Mouse (Mus musculus) thymus, postnatal 10 days (tissue): ENCODE results near the gene Fdxacb1.

ENCODE experiments used
- DNase-seq, 2 experiments: peaks; one replicate each; pipeline ENCODE4 v3.0.0; 2021; ENCODE audit warnings: low spot score in 2 of 2

Fdxacb1 gene

DNA sequence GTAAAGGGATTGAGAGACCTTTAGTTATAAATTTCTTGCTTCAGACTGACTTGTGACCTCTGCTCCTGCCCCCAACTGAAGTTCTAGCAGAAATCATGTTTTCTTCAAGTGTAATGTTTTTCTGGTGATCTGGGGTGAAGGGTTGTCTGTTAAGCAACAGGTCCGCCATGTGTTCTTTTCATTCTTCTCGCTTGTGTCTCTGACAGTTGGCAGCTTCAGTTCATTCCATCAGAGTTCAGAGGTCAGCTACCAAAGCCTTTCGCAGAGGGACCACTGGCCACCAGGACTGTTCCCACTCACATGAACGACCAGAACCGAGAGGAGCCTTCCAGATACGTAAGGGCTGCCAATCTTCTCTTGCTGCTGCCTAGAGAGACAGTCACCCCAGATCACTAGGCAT, 40.4 kb downstream of the Fdxacb1 start:
- no peak for DNase-seq

DNA sequence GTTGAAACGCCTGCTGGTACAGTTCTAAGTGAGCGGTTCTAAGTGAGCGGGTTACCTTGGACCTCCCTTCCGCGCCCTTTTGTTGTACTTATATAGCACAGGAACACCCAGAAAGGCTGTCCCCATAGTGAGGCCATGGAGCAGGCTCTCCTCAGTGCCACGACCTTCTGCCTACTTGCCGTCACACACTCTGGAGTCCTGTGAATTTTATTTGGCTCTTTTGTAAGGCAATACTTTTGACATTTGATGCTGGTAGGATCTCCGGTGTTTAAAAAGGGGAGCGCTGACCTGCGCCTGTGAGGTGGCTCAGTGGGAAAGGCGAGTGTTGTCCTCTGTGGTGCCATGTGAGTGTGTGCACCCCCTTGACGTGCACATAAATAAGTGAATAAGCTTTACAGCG, 41.1 kb downstream of the Fdxacb1 start:
- no peak for DNase-seq

DNA sequence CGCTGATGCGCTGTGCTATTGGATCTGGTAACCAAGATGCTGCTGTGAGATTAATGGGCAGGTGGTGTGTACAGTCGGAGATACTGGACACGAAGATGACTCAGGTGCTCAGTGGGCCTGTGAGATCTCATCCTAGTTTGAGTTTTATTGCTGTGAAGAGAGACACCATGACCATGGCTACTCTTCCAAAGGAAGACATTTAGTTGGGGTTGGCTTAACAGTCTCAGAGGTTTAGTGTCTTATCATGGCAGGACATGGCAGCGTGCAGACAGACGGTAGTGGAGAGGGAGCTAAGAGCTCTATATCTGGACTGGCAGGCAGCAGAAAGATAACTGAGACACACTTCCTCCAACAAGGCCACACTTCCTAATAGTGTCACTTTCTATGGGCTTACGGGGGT, 43.2 kb downstream of the Fdxacb1 start:
- no peak for DNase-seq

DNA sequence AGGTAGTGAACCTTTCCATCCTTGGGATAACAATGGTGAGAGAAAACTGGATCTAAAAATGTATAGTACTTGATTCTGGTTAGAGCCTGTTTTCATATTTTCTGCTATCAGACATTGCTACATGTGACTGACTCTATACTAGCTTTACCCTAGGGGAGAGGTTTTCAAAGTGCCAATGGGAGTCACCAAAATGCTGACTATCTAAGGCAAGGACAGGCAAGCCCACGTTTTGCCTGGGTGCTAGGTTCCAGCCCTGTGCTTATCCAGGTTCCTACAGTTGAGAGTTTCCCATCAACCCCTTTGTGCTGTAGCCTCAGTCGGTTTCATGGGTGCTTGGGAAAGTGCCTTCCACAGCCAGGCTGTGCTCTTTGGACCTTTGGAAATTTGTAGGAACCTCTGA, 43.7 kb downstream of the Fdxacb1 start:
- DNase-seq, result no peak

DNA sequence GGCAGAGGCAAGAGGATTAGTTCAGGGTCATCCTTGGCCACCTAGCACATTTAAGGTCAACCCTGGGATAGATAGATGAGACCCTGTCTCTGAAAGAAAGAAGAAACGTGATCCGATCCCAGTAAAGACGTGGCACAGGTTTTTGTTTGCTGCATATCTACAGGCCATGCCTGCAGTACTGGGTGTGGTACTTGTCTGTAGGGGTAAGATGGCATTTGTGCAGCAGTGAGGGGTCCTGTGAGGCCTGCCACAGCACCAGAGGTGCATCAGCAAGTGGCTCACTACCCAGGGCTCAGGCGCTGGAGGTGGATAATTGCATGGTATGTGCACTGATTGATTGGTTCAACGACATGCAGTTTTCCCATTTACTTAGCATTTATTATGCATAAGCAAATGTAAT, 45.8 kb downstream of the Fdxacb1 start:
- no peak for DNase-seq

DNA sequence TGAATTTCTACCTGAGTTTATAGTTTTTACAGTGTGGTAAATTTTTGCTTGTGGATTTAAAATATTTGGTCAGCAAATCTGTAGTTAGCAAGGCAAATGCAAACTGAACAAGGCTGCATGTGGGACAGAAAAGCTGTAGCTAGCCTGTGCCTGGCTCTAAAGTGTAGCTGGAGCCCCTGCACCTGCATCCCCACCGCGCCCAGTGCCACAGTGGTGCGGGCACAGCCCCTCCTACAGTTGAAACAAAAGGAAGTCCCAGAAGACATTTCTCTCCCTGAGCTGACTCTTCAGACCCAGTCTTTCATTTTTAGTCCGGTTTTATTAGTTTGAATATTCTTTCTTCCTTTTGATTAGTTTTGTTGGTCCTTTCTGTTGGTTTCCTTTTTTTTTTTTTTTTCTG, 47.6 kb downstream of the Fdxacb1 start:
- DNase-seq, result peak; percentile 68 to 71

DNA sequence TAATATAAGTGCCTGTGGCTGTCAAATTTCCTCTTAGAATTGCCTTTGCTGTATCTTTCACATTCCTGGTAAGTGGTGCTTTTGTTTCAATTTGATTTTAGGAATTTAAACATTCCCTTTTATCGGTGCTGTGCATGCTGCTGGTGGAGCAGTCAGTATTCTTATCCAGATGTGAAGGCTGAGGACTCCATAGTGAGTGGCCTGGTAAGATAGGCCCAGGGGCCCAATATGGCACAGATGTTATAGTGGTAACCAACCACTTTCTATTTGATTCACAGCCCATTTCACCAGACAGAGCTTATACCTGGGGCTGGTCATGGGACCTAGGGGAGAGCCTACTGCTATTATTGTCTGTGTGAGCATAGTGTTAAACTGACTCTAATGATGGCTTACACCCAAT, 48.5 kb downstream of the Fdxacb1 start:
- no peak for DNase-seq

DNA sequence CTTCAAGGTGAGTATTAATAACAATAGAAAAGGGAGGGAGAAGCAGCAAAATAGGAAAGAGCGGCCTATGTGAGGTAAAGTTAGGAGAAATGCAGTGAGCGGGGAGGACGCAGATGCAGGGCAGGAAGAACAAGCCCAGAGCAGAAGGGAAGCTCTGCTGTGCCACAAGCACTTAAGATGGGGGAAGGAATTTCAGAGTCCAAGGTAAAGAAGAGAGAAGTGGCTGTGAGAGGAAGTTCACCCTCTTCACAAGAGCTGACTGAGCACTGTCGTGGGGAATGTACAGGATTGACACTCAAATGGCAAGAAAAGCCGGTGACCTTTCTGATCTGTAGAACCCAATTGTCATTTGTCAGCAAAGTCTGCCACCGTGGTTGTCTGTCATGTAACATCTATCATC, 50.0 kb downstream of the Fdxacb1 start:
- no peak for DNase-seq

DNA sequence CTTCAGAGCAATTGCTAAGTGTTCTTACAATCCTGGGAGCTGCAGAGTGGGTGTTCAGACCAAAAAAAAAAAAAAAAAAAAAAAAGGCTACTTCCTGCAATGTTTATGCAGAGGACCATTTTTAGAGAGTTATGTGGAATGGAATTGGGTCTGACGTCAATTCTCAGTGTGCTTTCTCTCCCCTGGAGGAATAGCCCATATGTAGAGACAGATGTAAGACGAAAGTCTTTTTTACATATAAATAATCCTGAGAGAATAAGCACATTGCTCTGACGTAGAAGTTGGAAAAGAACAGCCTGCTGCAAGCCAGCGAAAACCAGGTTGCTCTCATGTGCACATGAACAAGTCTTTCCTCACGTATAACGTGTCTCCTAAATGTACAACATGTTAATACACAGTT, 51.7 kb downstream of the Fdxacb1 start:
- DNase-seq, result no peak

DNA sequence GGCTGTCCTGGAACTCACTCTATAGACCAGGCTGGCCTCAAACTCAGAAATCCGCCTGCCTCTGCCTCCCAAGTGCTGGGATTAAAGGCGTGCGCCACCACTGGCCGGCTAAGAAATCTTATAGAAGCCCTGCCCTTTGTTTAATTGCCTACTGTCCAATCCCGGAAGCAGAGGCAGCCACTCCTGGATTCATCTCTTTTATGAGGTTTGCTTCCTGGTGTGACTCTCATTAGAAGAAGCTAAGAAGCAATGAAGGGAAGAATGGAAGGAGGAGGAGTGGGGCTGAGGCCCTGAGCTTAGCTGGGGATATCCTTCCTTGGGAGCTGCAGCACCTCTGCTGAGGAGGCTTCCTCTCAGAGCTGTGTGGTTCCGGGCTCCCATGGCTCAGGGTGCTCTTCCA, 53.6 kb downstream of the Fdxacb1 start:
- no peak for DNase-seq

DNA sequence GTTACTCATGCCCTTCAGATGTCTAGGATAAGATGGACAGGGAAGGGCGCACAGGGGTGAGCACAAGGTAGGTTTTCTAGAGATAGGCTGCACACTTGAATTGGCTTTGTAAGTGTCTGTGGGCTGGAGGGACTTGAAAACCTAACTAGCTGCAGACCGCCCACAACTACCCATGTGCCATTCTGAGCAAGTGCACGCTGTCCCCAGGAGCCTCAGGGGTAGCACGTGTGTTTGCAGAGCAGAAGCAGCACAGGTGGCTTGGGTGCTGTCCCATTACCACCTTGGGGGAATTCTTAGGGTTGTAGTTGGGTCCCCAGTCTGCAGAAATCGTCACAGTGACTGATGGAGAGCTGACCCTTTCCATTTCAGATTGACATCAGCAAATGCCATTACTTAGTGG, 54.2 kb downstream of the Fdxacb1 start:
- DNase-seq, result no peak
